Mouse (Mus musculus) c-Kit-positive CD71-positive TER-119-negative erythroid progenitor cells, embryonic 14.5 days (primary cell): ENCODE measurements around the gene Olfr1383.
"Not testable (repeated sequence)": the region's sequence is repeated elsewhere in the genome, so short reads cannot be mapped to it uniquely, and the experiment has no call there.

Source experiments
- DNase-seq: peaks from one replicate; pipeline ENCODE4 v3.0.0-alpha.2; 2013; ENCODE audit warnings: low read depth

The Olfr1383 gene

DNA sequence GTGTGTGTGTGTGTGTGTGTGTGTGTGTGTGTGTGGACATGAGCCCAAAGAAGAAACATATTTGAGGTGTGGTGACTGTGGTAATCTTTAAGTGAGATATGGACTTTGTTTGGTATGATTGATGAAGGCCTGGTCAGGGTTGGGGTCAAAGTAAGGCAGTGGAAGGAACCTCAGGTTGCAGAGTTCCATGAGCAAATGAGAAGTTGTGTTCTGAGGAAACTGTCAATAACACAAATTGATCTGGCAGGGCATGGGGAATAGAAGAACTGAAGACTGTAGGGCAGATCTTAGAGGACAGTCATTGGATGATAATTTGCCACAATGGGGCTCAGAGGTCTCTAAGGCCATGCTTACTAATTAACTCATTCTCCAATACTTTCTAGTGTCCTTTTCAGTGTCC lies at the start of gene Olfr1383:
Gene Olfr1383 (plus strand): TSS at position 301 of the 400 bp plus-strand sequence.
- no peak for DNase-seq

DNA sequence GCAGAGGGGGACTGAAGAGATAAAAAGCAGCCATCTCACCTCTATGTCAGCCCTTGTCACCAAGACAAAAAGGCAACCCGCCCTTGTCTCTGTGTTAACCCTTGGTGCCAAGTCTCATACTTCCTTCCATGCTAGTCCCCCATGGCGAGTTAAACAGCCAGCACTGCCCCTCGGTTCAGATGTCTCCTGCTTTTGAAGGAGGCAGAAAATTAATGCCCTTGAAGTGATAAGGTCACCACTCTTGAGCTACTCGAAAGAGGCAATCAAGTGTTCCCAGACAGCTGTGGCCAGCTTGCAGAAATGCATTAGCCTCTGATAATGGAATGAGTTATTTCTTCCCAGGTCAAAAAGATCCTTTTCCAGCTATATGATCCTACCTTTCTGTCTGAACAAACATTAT lies 33.5 kb upstream of the Olfr1383 start:
- no peak for DNase-seq

DNA sequence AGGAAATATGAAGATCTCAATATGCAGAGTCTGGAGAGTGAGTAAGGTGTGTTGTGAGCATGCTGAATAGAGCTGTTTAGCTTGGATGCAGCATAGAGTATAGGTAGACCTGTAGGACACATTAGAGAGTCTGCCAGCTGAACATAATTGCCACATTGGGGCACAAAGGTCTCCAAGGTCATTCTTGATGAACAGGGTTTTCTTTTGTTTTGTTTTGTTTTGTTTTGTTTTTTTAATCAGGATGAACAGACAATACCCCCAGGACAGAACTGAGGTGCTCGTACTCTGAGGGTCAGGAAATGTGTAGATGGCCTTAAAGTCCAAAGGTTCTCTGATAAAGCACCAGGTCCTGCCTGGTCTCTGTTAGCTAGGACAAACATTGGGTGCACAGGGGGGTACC lies 30.7 kb upstream of the Olfr1383 start, which contains the start of gene Olfr1385:
Gene Olfr1385 (plus strand): TSS at position 301 of the 400 bp plus-strand sequence.
- not testable (repeated sequence) for DNase-seq

DNA sequence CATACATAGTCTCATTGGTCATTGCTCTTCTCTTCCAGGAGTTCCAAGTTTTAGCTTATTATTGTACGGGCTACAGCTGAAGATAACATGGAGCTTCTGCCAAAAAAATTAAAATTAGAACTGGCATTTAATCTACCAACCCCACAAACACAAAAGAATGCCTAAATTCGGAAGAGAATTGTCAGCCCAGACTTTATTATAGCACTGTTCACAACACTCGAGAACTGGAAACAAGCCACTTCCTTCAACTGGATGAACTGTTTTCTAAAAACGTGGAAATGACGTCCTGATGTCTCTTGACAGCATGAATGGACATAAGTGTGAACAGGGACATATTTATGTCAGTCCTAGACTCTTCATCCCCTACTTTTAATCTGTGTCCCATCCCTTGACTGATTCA lies 1.4 kb upstream of the Olfr1383 start:
- DNase-seq, result no peak

DNA sequence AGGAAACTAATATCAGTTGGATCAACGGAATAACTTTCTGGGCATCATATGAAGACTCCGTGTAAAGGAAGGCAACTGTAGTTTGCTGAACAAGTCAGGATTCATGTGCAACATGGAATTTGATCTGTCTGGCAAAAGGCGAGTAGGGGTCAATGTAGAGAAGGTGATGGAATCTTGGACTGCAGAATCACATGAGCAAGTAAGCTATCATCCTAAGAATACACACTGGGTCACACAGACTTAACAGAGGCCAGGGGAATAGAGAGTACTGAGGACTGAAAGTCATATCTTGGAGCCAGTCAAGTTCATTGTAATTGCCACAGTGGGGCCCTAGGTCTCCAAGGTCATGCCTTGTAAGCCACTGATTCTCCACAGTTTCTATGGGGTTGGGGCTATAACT lies 8.5 kb downstream of the Olfr1383 start, which contains the start of gene Olfr1382:
Gene Olfr1382 (plus strand): TSS at position 301 of the 400 bp plus-strand sequence.
- no peak for DNase-seq

DNA sequence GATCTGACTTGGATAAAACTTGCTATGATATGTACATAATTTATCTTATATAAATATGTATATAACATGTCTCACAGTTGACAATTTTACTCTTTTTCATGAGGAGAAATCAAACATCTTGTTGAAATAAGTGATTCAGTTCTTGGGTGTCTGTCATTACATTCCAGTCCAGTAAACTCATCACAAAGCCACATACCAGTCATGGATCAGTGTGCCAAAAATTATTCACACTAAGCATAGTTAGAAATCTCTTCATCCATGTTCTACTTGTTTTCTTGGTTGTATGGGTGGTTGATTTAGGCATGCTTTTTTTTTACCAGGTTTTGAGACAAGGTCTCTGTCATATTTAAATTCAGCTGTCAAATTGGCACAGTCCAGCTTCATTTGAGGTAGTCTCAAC lies 13.3 kb downstream of the Olfr1383 start:
- DNase-seq, result no peak

DNA sequence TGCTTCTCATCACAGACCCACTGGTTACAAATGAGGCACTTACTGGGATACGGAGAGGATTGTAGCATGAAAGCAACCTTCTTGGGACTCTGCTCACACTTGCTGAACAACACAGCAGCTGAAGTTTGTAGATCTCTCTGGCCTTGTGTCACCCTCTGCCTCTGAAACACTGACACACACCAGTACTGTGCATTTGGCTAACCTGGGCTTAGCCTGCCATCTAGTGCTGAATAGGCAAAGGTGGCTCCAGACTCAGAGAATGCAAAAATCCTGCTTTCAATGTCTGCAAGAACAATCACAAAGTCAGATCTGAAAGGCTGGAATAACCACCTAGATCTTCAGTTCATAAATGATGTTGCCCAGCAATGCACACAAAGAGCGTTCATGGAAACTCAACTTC lies 17.2 kb downstream of the Olfr1383 start:
- not testable (repeated sequence) for DNase-seq

DNA sequence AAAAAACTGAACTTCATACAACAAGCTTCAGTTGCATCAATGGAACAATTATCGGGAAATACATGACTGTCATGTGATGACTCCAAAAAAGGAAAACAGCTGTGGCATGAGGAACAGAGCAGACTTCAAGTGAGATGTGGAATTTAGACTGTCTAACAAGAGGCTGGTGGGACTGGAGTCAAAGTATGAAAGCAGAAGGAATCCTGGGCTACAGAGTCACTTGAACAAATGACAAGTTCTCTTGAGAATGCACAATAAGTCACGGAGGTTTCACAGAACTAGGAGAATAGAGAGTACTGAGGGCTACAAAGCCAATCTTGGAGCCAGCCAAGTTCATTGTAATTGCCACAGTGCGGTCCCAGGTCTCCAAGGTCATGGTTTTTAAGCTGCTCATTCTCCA lies 23.7 kb downstream of the Olfr1383 start, which contains the start of gene Olfr1381:
Gene Olfr1381 (plus strand): TSS at position 301 of the 400 bp plus-strand sequence.
- DNase-seq, result not testable (repeated sequence)

DNA sequence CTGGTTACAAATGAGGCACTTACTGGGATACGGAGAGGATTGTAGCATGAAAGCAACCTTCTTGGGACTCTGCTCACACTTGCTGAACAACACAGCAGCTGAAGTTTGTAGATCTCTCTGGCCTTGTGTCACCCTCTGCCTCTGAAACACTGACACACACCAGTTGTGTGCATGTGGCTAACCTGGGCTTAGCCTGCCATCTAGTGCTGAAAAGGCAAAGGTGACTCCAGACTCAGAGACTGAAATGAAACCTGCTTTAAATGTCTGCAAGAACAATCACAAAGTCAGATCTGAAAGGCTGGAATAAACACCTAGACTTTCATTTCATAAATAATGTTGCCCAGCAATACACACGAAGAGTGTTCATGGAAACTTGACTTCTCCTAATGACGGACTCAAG lies 34.6 kb downstream of the Olfr1383 start:
- DNase-seq, result not testable (repeated sequence)

DNA sequence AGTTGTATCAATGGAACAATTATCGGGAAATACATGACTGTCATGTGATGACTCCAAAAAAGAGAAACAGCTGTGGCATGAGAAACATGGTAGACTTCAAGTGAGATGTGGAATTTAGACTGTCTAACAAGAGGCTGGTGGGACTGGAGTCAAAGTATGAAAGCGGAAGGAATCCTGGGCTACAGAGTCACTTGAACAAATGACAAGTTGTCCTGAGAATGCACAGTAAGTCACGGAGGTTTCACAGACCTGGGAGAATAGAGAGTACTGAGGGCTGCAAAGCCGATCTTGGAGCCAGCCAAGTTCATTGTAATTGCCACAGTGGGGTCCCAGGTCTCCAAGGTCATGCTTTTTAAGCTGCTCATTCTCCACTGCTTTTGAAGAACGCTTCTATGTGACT lies 37.1 kb downstream of the Olfr1383 start, which contains the start of gene Olfr1380:
Gene Olfr1380 (plus strand): TSS at position 301 of the 400 bp plus-strand sequence.
- DNase-seq, result not testable (repeated sequence)

DNA sequence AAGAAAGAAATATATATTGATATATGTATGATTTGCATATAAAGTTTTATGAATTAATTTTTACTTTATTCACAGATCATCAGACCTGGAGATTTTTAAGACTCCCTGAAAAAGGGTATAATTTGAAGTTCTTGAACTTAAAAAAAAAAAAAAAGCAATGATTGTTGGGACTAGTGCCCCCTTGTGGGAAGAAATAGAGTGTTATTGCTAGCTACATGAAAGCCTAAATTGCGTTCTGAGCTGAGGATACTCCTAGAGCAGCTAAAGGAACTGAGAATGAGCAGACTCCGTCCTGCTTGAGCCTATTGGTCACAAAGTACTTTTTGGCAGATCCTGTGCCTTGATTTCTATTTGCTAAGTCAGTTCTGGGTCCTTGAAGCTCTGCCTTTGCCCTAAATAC lies 55.6 kb downstream of the Olfr1383 start:
- peak; percentile 4 for DNase-seq
